Mouse (Mus musculus) lung, adult 2 months (tissue): ENCODE data around the gene Tmem120b.

Source experiments
- CTCF ChIP-seq: fragments of 200-500 bp; IDR thresholded peaks from 2 replicates; pipeline ENCODE4 v1.5.1; 2011; ENCODE audit warnings: mild to moderate bottlenecking, low read length, control low read depth; ENCODE audit not compliant: insufficient read depth
- POLR2A ChIP-seq: fragments of 200-500 bp; IDR thresholded peaks from 2 replicates; pipeline ENCODE4 v1.6.1; 2011; ENCODE audit warnings: low read depth, mild to moderate bottlenecking, control low read depth, low read length, borderline replicate concordance; ENCODE audit errors: extremely low read depth

DNA sequence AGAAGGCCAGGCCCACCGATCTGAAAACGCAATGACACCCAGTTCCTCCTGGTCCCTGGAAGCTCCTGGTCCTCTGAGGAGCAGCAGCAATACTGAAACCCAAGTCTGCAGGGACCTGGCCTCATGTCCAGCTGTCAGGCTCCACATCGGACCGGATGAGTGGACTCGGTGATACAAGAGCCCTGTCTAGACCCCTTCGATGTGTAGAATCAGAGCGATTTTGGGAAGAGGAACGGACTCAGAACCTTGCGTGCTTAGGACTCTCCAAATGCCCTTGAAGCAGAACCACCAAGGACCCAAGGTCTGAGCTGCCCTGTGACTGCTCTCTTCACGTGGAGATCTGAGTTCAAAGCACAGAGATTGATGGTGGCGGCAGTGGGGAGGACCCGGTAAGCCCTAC is at the start of gene Tmem120b:
- TF ChIP-seq CTCF (no peak), POLR2A (no peak)
